Mouse (Mus musculus) gastrocnemius, postnatal 10 days (tissue): ENCODE data around the gene Babam1. TPM values are rescaled to one million over a fixed set of nuclear protein-coding genes. Genes with fewer than 3 reads are reported as not detected.
A peak's percentile ranks its signal among the peaks of the same experiment; 100 is the strongest.

Experiments used
- DNase-seq: peaks from one replicate; pipeline ENCODE4 v3.0.0; 2021; ENCODE audit warnings: mixed read lengths
- total RNA-seq, 2 experiments: library from RNA; stranded (reverse); gene quantifications; 2 replicates each; pipeline ENCODE4 v1.2.3; 2021

The Babam1 gene
- total RNA-seq, 2 experiments from 2014 or later = 68.5 to 70.4 TPM

- DNase-seq = peak; percentile 77
These were observed 15.2 kb upstream of the Babam1 start, which contains the start of gene Nr2f6 for GRCm38 (mm10) chr8:71381421-71381970. Gene Nr2f6, minus strand, starts transcription at chr8:71381960.

- DNase-seq = peak; percentile 88
These were observed 14.4 kb upstream of the Babam1 start for GRCm38 (mm10) chr8:71381971-71382961.

DNA sequence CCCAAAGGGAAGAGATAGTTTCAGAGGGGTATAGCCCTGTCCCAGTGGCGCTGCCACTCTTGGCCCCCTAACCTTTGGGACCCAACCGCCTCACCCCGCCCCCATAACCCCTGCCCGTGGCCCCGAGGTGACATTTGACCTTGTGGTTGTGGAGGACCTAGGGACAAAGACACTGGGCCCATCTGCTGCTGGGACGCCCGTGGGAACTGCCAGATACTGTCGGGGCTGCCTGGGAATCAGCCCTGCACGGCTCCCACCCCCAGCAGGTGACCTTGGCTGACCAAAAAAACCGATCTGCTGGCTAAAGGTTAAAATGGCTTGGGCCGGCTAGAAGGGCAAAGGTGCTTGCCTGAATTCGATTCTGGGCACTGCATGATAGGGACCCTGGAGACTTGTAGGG lies 13.3 kb upstream of the Babam1 start:
- DNase-seq = no peak

- no peak for DNase-seq
These were observed 12.8 kb upstream of the Babam1 start for GRCm38 (mm10) chr8:71383860-71384259.

- DNase-seq = no peak
These were observed 11.3 kb upstream of the Babam1 start for GRCm38 (mm10) chr8:71385212-71385835.

- DNase-seq = no peak
These were observed 8.4 kb upstream of the Babam1 start for GRCm38 (mm10) chr8:71388267-71388666.

DNA sequence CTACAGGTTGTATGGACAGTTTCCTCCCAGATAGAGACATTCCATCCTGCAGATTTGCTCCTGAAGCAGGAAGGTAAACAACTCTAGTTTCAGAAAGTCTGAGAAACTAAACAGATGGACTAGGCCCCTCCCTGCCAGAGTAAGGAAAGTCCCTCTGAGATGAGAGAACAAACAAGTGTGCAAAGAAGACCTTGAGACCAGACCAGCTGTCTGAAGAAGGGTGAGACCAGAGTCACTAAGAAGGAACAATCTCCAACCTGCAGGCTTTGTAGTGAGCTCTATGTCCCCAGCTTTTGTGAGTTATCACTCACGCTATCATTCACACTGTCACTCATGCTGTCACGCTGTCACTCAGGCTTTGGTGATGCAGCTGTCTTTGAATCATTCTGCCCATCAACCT lies 5.0 kb upstream of the Babam1 start:
- no peak for DNase-seq

GRCm38 (mm10) chr8:71392391-71392790 lies 4.3 kb upstream of the Babam1 start:
- no peak for DNase-seq

GRCm38 (mm10) chr8:71392871-71393270 lies 3.8 kb upstream of the Babam1 start:
- DNase-seq = no peak

- no peak for DNase-seq
These were observed 2.2 kb upstream of the Babam1 start for GRCm38 (mm10) chr8:71394481-71394880.

GRCm38 (mm10) chr8:71395071-71395470 lies 1.6 kb upstream of the Babam1 start:
- no peak for DNase-seq

DNA sequence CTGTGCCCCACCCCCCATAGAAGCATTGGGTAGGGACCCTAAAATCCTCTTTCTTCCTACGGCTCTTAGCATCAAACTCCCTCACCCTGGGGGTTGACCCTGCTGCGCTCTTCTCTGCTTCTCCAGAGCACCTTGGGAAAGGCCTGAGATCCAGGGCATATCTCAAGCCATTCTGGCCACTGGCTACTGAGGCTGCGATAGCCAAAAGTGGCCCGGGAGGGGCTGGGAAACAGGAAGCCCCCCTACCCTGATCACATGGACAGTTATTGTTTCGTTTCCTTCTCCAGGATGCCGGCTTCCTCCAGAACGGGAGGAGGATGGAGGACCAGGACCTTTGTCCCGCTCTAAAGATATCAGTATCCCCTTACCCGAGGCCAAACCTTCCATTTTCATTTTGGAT lies 1.0 kb upstream of the Babam1 start, which contains the start of gene Ushbp1:
Gene Ushbp1 (minus strand): TSS at position 174 of the 400 bp plus-strand sequence.
- DNase-seq = peak; percentile 8

DNA sequence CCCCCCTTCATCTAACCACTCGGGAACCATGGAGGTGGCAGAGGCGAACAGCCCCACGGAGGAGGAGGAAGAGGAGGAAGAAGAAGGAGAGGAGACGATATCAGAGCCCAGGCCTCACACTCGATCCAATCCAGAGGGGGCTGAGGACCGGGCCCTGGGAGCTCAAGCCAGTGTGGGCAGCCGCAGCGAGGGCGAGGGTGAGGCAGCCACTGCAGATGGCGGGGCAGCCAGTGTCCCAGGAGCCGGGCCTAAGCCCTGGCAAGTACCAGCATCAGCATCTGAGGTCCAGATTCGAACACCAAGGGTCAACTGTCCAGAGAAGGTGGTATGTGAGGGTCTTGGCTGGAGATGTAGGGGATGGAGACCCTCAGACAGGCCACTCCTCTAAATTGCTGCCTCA lies 1.0 kb downstream of the Babam1 start:
- DNase-seq = no peak

- DNase-seq = no peak
These were observed 4.2 kb downstream of the Babam1 start for GRCm38 (mm10) chr8:71400826-71401225.

GRCm38 (mm10) chr8:71401454-71401853 lies 4.8 kb downstream of the Babam1 start:
- DNase-seq = no peak

- DNase-seq = no peak
These were observed 5.8 kb downstream of the Babam1 start for GRCm38 (mm10) chr8:71402446-71402964.

GRCm38 (mm10) chr8:71403107-71403885 lies 6.6 kb downstream of the Babam1 start:
- DNase-seq = no peak

DNA sequence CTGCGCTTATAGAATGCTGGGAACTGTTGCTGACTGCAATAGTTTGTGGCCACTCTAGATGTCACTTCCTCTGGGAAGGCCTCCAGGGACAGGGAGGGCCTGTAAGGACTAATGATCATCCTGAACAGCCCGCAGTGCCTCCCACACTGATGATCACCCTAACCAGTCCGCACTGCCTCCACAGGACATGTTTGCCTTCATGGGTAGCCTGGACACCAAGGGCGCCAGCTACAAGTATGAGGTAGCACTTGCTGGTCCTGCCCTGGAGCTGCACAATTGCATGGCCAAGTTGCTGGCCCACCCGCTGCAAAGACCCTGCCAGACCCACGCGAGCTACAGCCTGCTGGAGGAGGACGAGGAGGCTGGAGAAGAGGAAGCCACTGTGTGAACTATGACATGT lies 7.3 kb downstream of the Babam1 start:
- DNase-seq = no peak

GRCm38 (mm10) chr8:71404951-71405351 lies 8.3 kb downstream of the Babam1 start:
- no peak for DNase-seq

GRCm38 (mm10) chr8:71405401-71406098 lies 8.9 kb downstream of the Babam1 start, which contains the start of gene Ankle1:
Gene Ankle1, plus strand, starts transcription at chr8:71406010.
- peak; percentile 96 for DNase-seq
